Mouse (Mus musculus): ENCODE data around the gene Wdr1.

The Wdr1 gene

DNA sequence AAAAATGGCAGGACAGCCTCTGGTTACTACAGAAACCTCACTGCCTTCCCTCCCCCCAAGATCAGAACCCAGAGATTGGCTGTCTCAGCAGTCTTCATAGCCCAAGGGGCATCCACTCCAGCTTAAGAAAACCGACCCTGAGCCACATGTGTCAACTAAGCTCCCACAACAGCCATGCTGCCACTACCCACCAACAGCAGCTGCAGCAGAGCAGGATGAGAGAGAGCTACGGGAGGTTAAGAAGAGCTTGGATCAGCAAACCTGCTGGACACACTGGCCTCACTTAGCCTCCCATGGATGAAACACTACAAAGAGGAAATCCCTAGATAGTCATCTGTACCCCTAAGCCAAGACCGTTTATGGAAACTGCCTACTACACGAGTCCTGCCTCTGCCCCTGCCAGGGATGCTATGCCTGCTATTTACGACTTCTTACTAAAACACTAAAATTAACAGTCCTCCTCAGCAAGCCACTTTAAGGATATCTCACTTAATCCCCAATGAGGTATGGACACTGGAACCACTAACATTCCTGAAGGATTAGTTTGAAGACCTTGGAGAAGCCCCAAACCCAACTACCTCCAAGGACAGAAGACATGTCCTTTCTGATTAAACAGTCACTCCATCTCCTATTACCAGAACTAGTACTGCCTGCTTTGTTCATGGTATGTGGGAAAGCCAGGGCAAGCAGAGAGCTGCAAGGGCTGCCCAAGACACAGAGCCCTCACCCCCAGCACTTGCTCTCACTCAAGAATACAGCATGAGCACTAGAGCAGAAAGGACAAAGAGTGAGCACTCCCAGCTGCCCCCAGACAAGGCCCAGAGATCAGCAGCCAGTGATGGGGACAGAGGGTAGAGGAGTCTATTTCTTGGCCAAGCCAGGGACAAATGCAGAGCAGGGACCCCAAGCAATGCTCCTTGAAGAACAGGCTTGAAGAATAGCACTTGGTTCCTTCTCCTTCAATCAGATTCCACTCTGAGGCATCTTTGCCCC lies 18.3 kb downstream of the Wdr1 start:
- peak; percentile 44 for DNase-seq (ENCODE audit: low read depth, low spot score)

DNA sequence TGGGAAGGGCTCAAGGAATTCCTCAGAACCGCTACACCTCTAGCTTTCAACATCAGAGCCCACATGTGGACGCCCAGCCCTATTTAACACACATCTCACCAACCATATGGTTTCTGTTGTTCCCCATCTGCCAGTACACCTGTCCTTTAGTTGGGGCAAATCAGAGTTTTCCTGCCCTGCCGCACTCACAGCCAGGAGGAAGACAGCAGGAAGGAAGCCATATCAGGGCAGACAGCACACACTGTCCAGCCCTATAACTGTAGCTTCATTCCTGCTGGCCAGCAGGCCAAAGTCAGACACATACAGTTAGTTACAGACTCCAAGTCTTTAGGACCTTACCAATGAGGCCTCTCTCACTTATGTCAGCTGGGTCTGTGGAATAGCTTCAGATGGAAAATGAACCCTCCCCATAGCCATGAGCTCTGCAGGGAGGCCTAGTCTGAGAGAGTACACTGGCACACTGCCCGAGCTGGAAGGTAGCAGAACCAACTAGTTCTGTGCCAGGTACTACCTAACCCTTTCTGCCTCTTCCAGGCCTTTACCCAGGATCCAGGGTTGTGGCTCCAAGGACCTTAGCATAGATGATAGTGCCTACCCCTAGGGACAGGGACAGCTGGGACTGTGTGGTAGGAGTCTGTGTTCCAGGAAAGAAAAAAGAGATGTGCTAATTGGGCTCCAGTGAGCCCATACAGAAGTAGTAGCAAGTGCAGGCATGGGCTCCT lies 19.4 kb downstream of the Wdr1 start:
- peak; percentile 45 for DNase-seq (ENCODE audit: low read depth, low spot score)

DNA sequence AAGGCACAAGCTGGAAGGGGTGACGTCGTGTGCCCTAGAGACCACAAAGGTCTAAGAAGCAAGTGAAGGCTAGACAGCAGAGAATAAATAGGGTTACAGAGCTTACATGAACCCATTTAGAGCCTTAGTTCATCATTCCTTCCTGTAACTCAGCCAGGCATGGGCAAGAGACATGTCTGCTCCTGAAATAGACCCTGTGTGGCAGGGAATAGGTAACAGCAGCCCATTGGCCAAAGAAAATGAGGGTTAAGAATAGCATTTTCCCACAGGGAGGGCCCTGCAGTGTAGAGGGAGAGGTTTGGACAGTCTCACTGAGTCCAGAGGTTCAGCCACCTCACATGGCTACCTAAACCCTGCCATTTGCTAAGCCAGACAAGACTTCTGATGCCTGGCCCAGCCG lies 21.3 kb downstream of the Wdr1 start:
- peak; percentile 71 for DNase-seq (ENCODE audit: low read depth, low spot score)

DNA sequence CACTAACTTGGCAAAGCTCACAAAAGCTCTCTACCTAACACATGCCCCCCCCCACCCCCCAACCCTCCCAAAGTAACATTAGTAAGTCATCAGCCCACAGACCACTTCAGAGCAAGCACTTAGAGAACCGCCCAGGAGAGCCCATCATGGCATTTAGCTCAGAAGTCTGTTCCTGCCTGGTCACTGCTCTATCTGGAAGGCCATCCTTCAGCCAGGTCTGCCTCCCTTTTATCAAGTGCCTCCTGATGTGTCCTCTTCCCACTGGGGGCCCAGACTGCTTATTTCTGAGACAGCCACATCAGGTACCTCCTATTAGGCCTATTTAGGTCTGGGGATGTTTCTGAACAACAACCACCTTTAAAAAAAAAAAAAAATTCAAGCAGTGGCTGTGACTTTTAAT lies 22.1 kb downstream of the Wdr1 start:
- no peak for DNase-seq (ENCODE audit: low read depth, low spot score)

DNA sequence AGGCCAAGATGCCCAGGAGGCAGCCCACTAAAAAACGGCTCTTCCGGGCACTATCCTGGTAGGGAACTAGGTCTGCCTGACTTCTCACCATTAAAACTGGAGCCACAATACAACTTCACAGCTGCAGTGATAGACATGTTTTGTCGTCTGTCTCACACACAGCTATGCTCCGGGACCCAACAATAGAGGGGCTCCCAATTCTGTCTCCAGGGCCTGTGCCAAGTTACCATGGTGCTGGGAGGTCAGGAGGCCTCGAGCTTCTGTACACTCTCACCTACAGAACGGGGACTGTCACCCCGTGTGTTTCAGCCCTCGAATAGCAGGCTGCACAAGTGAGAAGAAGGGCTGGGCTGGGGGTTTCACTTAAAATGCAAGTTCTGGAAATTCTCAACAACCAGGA lies 24.5 kb downstream of the Wdr1 start:
- DNase-seq (ENCODE audit: low read depth, low spot score), result no peak

DNA sequence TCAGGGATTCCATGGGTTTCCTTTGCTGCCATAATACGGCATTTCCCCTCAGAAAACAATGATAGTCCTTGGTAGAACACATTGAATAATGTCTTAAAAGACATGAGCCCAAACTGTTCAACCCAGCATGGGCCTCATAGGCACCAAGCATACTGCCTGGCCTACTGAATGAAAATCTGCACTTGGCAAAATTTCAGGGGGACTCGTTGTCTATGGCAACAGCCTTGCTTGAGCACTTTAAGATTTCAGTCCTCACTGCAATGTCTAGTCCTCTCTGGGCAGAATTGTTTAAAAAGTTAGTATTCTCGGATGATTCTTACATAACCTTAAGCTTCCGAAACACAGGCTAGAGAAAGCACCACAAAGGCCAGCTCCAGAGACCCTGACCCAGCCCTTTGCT lies 25.2 kb downstream of the Wdr1 start:
- DNase-seq (ENCODE audit: low read depth, low spot score), result no peak

DNA sequence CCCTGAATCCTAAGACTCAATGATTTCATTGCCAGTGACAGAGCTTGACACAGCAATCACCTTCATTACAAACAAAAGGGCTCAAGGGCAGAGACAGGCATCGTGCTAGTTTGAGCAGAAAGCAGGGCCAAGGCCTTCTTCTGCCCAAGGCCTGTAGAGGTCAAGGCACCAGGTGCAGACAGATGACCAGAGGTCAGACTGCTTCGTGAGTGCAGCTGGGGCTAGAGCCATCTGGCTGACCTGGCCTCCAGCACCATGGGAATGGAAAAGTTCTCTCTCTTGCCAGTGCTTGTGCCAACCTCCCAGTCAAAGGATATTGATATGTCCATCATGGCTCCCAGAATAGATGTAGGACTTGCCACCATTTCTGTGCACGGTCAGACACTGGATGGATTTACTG lies 26.2 kb downstream of the Wdr1 start:
- peak; percentile 83 for DNase-seq (ENCODE audit: low read depth, low spot score)

DNA sequence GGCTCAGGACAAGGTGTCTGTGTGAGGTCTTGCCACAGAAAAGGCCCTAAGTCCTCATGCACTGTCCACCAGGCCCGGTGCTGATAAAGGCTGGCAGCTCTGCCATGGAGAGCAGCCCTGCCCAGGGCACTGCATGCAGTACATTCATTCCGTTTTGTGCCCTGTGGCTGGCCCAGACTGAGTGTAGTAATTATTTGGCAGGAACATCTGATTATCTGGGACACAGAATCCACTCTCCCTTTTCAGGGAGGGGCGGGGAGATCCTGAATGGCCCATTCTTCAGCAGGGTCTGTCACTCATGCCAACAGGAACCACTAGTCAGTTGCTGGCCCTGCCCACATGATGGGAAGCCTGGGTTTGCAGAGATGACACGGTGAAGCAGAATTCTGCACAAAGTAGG lies 30.9 kb downstream of the Wdr1 start:
- no peak for DNase-seq (ENCODE audit: low read depth, low spot score)

DNA sequence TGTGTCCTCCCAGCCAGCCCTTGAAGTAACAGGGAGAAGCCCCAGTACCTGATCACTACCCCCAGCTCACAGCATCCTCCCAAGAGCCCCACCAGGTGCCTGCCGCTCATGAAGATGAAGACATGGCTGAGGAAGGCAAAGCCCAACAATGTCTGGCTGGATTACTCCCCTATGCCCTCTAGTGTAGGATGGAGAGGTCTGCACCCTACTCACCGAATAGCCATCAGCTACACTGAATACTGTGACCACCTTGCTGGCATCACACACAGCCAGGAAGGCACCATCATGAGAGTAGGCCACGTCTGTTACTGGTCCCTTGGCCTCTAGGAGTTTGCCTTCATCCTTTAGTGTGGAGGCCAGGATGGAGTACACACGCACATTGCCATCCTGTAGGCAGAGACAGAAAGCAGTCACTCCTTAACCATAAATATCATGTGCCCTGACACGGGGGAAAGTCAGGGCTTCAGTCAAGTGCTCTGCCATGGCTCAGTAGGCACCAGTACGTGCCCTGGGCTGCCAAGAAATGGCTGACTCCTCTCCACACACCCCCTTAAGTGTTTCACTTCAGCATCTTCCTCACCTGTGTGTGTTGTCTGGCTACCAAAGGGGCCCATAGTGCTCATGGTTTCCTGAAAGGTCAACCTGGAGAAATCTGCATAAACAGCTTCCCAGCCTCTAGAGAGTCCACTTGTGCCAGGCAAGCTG lies 33.1 kb downstream of the Wdr1 start:
- DNase-seq (ENCODE audit: low read depth, low spot score), result no peak

DNA sequence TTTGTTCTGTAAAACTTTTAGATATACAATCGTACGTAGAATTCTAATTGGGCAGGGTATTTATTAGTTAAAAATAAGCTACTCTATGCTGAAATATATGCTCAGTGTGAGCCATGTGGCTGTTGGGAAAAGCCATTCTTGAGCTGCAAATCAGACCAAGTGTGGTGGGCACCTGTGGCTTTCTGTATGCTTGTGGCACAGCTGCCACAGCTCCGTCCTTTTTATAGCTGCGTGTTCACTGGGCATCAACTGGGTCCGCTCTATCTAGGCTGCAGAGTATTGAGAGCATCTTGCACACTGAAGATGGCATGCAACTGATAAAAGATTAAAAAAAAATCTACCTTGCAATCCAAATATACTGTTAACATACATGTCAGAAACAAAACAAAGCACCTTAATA lies 40.0 kb downstream of the Wdr1 start:
- no peak for DNase-seq (ENCODE audit: low read depth, low spot score)

DNA sequence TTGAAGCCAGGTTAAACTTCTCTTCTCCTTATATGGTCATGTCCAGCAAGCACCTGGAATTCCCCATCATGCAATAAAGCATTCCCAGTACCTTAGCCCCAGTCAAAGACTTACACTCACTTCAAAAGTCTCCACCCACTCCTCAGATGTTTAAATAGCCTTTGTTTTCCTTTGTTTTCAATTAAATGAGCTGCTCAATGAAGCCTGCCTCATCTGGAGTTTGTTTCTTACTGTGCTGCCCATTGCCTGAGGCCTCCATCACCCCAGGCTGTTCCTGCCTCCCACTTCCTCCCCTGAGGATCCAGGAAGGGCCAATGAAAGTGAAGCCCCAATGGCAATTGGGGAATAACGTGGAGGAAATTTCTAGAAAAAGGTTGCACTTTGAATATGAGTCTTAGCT lies 42.2 kb downstream of the Wdr1 start:
- no peak for DNase-seq (ENCODE audit: low read depth, low spot score)

DNA sequence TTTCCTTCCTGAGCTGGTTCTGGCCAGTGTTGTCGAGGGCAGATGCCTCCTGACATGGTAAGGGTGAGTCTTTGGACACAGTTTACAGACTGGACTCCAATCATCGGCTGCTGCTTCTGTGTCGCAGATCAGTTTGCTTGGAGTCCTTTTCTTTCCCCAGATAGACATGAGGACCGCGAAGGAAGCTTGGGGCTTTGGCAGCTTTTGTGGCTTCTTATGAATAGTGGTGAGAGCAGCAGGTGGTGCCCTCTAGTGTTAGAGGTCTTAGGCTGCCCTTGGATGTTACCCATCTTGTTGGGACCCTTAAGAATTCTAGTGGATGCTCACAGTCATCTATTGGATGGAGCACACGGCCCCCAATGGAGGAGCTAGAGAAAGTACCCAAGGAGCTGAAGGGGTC lies 46.8 kb downstream of the Wdr1 start:
- no peak for DNase-seq (ENCODE audit: low read depth, low spot score)

DNA sequence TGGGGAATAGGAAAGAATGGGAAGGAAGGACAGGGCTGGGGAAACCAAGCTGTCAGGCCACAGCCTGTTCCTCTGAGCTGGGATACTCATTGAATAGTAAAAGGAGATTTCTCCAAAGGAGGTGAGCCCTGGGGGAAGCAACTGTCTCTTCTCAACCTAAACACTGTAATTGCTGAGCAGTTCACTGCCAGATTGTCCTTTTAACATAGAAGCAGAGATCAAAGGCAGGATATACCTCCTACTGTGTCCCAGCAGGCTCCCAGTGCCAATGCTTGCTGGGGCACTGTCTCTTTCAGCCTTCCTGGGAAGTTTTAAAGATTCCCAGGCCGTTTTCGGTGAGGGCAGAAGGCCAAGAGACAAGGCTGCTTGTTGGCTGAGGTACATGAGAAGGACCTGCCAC lies 50.0 kb downstream of the Wdr1 start:
- DNase-seq (ENCODE audit: low read depth, low spot score), result no peak

DNA sequence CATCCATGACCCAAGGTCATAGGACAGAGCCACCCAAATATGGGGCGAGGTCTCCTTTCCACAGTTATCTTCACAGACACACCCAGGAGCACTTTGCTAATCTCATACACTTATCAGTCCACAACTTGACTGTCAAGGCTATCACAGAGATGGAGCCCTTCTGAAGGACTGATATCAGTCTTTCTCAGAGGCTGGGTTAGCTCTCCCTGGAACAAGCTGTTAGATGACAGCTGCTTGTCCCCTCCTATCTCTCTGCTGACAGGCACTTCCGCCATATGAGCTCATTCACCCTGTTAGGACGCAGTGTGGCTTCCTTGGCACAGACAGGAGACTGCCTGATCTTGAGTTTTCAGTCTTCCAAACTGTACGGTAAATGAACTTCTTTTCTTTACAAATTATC lies 53.5 kb downstream of the Wdr1 start:
- DNase-seq (ENCODE audit: low read depth, low spot score), result no peak

DNA sequence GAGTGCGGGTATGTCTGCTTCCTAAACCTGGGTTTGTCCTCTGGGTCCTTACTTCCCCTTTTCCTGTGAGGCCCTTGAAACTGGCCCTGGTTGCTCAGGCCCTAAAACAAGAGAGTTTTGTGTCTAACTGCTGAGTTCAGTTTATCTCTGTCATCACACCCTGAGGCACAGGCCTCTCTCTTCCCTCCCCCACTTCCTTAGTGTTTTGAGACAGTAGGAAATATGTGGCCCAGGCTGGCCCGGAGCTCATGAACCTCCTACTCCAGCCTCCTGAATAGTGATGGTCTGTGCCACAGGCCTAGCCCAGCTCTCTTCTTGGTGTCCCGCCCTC lies 57.6 kb downstream of the Wdr1 start:
- DNase-seq (ENCODE audit: low read depth, low spot score), result no peak

DNA sequence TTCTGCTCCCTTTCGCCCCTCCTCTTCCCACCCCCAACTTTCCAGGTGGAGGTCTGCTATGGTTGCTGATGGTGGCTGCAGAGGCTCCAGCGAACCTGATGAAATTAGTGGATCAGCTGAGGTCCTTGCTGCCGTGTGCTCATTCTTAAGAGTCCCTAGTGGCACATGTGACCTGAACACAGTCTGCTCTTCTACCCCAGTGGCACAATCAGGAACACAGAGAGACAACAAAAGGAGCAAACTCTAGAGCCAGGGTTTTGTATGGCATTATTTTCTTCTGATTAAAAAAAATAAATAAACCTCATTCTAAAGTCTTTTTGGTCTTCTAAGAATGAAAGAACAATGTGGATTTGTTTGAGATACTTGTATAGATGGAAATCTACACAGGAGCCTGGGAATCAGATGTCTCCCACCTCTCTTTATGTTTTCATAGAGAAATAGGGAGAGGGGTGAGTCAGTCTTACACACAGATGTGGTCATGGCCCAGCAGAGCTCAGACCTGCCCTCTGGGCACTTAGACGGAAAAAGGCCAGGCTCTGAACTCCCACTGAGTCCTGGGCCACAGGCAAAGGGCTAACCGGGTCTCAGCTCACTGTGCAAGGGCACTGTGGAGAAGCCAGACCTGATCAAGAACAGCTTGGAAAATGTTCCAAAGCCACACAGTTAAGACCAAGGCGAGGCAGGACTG lies 58.1 kb downstream of the Wdr1 start:
- no peak for DNase-seq (ENCODE audit: low read depth, low spot score)

DNA sequence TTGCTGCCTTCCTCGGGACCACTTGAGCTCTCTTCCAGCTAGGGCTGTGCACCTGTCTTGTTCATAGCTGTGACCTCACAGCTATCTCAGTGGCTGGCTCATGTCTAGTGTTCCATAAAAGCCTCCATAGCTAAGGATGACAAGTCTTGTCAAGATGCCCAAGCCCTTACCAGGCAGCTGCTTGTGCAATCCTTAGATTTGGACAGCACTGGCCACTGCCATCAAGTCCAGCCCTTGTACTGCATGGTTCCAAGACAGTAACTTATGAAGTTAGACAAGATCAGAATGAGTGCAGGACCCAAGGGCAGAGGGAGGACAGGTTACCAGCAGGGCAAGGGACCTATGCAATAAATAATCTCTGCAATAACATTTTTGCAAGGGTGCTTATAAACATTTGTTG lies 58.9 kb downstream of the Wdr1 start:
- DNase-seq (ENCODE audit: low read depth, low spot score), result peak; percentile 17

DNA sequence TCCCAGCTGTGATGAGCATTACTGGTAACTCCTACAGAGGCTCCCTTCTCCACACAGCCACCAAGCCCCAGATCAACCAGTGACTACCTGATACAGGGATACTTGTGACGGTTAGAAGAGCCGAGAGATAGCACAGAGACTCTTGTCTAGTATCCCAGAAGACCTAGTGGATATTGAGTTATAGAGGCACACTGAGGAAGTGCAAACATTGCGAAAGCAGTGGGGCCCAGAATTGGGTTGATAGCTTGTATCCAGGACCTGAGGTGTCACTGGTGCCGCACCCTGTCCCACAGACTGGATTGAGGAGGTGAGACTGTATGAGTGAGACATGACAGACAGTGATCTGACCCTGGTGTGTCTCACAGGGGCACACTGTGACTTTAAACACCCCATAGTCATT lies 60.0 kb downstream of the Wdr1 start, which contains the start of gene Slc2a9:
Gene Slc2a9 (minus strand): TSS at position 152 of the 400 bp plus-strand sequence.
- no peak for DNase-seq (ENCODE audit: low read depth, low spot score)

DNA sequence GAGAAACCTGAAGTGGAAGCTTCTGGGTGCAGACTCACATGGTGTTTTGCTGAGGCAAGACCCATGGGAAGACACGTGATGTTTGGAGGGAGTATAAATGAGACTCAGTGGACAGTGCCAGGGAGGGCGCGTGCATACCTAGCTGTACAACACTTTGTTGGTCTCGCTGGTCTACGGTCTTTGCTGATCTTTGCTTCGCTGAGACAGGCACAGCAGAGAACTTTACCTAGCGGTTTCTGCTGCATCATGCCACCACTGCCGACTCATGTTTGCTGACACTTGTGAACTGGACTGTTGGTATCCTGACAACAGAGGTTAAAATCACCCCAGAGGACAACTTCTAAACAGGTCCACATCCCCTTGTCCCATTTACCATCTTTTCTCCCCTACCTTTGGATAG lies 63.0 kb downstream of the Wdr1 start:
- no peak for DNase-seq (ENCODE audit: low read depth, low spot score)

DNA sequence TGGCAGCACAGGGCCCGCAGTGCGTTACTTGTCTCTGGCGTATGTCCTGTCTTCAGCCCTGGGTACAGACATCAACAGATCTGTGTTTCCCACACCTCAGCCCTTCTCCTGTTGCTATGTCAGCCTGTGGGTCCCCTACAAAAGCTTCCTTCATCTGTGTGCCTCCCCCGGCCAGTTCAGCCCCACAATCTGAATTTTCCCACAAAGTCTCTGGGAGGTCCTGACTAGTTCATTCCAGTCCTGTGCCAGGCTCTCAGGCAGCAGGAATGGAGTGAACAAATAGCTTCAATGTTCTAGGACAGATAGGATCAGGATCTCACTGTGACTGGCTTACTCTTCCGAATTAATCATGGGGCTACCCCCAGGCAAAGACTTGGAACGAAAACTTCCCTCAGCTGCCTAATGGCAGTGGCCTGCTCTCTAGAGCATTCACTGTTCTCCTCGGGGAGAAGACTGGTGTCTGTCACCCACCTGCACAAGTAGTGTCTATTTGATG lies 63.7 kb downstream of the Wdr1 start:
- DNase-seq (ENCODE audit: low read depth, low spot score), result no peak

DNA sequence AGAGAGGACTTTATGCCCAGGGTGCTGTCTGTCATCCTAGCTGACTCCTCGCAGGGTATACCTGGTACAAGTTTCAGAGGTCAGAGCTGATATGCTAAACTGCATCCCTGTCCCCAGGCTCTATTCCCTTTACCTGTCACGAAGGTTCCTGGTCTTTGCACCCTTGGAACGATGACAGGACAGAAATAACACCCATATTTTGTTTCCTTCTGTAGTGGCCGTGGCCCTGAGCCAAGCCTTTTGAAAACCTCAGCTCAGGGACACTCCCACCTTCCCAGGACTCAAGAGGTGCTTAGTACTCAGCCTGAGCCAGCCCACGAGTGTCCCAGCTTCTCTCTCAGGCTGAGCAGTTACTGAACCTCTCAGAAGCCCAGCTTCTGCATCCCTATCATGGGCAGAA lies 64.5 kb downstream of the Wdr1 start:
- DNase-seq (ENCODE audit: low read depth, low spot score), result no peak
